Mouse (Mus musculus): ENCODE data around the gene Pde4b. TPM values are rescaled to one million over a fixed set of nuclear protein-coding genes. Genes with fewer than 3 reads are reported as not detected.

Gene Pde4b
- polyA plus RNA-seq, 1 experiment from 2014 or later, result 37.3 TPM

DNA sequence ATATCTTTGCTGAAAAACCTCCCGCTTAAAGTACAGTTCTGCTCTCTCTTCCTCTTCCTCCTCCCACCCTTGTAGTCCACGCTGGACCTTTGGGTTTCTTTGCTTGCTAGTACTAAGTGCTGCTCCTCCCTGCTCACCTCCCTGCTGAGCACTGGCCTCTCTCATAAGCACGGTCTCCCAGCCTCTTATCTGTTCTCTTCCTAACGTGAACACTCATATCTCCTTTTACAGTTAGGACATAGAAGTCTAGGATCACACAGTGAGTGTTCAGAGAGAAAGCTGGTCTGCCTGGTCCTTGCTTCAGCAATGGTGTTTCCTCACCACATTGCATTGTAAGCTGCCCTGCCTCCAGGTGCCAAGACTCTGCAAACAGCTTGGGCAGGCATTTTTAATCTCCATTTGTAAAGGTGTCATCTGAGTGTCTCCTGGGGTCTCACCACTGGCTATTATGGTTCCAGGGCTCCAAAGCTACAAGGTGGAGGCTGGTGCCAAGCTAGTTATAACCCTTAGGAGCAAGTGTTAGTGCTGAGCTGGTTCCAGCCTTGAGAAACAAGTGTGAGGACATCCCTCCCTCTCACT, 480.4 kb downstream of the Pde4b start:
- Histone ChIP-seq H3K9ac (no peak overlapping the region), H3K36me3 (no peaks in the 10 kb centered on the region), H3K4me2 (no peak overlapping the region), H3K27me3 (no peaks in the 10 kb centered on the region), H3K4me1 (peaks cover 46% of the 10 kb centered on the region), H3K27ac (peak overlapping the region; percentile 96), H3K4me3 (no peak overlapping the region), H3K9me3 (no peaks in the 10 kb centered on the region)
- no peak for ATAC-seq (ENCODE audit: borderline replicate concordance, extremely low read depth, low FRiP score, low TSS enrichment)
- WGBS, result 26% methylated on average over 4 of the region's 4 CpGs

GRCm38 (mm10) chr4:102568591-102568990, 481.2 kb downstream of the Pde4b start:
- peaks cover 48% of the 10 kb centered on the region for H3K4me1 ChIP-seq
- 0 out of 2 replicates have a peak overlapping the region, but pooled peaks have one; percentile 10 for H3K9ac ChIP-seq
- peak overlapping the region; percentile 96 for H3K27ac ChIP-seq
- WGBS, result 1% methylated on average over 4 of the region's 4 CpGs
- peak overlapping the region; percentile 79 for H3K4me2 ChIP-seq
- 0 out of 2 replicates have a peak overlapping the region, but pooled peaks have one; percentile 4 for H3K4me3 ChIP-seq
- no peaks in the 10 kb centered on the region for H3K36me3 ChIP-seq
- no peaks in the 10 kb centered on the region for H3K27me3 ChIP-seq
- peak; percentile 32; the same call in 1 of the 2 replicates for ATAC-seq (ENCODE audit: borderline replicate concordance, extremely low read depth, low FRiP score, low TSS enrichment)
- no peaks in the 10 kb centered on the region for H3K9me3 ChIP-seq

DNA sequence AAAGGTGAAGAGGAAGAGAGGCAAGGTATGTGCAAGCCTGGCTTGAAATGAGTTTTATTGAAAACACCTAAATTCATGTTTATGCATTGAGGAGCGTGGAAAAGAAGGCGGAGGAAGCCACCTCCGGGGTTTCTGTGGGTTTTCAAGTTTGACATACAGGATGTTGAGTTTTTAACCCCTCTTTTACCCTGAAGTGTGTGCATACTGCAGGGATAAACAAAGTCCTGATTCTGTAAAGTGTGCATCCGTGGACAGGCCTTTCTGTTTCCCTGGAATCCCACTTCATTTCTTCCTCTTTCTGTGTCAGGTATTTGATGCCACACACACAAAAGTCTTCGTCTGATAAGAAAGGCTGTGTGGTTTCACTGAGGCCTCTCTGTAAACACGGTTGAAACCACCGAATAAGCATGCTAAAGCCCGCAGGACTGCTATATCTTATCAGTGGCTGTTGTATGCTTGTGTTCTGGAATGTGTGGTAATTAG, 481.8 kb downstream of the Pde4b start:
- Histone ChIP-seq H3K4me2 (peak overlapping the region; percentile 79), H3K4me3 (0 out of 2 replicates have a peak overlapping the region, but pooled peaks have one; percentile 4), H3K27ac (peak overlapping the region; percentile 96), H3K9ac (no peak overlapping the region), H3K36me3 (no peaks in the 10 kb centered on the region), H3K9me3 (no peaks in the 10 kb centered on the region), H3K27me3 (no peaks in the 10 kb centered on the region), H3K4me1 (peaks cover 52% of the 10 kb centered on the region)
- ATAC-seq (ENCODE audit: borderline replicate concordance, extremely low read depth, low FRiP score, low TSS enrichment), result no peak
- WGBS, result 3% methylated on average over 8 of the region's 8 CpGs

DNA sequence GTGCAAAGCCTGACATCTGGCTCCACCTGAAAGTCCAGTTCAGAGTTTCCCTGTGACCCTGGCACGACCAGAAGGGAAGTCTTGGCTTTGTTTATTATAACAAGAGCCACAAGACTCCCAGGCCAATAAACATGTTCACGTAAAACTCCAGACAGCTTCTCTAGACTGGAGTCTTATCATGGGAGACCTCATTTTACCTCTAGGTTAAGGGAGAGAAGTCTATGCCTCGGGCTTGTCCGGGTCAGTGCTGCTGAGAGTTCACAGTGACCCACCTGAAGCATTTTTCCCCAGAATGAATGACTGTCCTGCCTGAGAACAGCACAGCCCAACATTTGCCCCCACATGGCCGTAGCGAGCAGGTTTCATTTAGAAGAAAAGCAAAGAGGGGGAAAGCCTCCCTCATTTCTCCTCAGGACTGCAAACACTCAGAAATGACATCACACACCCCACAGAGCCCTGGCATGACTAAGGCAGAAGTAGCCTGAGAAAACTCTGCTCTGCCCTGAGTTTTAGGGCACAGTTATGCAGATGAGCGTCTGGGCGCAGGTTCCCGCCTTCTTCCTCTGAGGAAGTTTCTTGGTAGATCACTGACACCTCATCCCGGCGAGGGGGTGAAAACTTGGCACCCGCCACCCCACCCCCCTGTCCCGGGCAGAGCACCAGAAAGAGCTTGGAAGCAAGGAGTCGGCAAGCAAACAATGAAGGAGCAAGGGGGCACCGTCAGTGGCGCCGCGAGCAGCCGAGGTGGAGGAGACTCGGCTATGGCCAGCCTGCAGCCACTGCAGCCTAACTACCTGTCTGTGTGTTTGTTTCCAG, 482.8 kb downstream of the Pde4b start:
- Histone ChIP-seq H3K9ac (peak overlapping the region; percentile 67), H3K9me3 (no peaks in the 10 kb centered on the region), H3K27me3 (no peaks in the 10 kb centered on the region), H3K36me3 (no peaks in the 10 kb centered on the region), H3K27ac (peak overlapping the region; percentile 96), H3K4me2 (peak overlapping the region; percentile 79), H3K4me1 (peaks cover 61% of the 10 kb centered on the region), H3K4me3 (peak overlapping the region; percentile 60)
- under 1% methylated on average over 20 of the region's 20 CpGs for WGBS
- ATAC-seq (ENCODE audit: borderline replicate concordance, extremely low read depth, low FRiP score, low TSS enrichment), result peak; percentile 69

GRCm38 (mm10) chr4:102570766-102571411, 483.5 kb downstream of the Pde4b start:
- ATAC-seq (ENCODE audit: borderline replicate concordance, extremely low read depth, low FRiP score, low TSS enrichment), result no peak
- 2% methylated on average over 20 of the region's 20 CpGs for WGBS

GRCm38 (mm10) chr4:102572031-102572430, 484.7 kb downstream of the Pde4b start:
- 54% methylated on average over 6 of the region's 6 CpGs for WGBS
- ATAC-seq (ENCODE audit: borderline replicate concordance, extremely low read depth, low FRiP score, low TSS enrichment), result no peak
- H3K9ac ChIP-seq, result peak overlapping the region; percentile 40
- no peaks in the 10 kb centered on the region for H3K36me3 ChIP-seq
- H3K27ac ChIP-seq, result peak overlapping the region; percentile 17
- H3K4me2 ChIP-seq, result peak overlapping the region; percentile 47
- H3K4me1 ChIP-seq, result peaks cover 57% of the 10 kb centered on the region
- H3K9me3 ChIP-seq, result no peaks in the 10 kb centered on the region
- peak overlapping the region; percentile 60 for H3K4me3 ChIP-seq
- H3K27me3 ChIP-seq, result no peaks in the 10 kb centered on the region

More at GRCm38 (mm10) chr4:102570766-102571411, 483.5 kb downstream of the Pde4b start:
- Histone ChIP-seq H3K4me1 (peaks cover 59% of the 10 kb centered on the region), H3K9ac (peak overlapping the region; percentile 67), H3K4me2 (peak overlapping the region; percentile 79), H3K4me3 (peak overlapping the region; percentile 60), H3K9me3 (no peaks in the 10 kb centered on the region), H3K27me3 (no peaks in the 10 kb centered on the region), H3K27ac (peak overlapping the region; percentile 96), H3K36me3 (no peaks in the 10 kb centered on the region)

- Histone ChIP-seq H3K9ac (no peak overlapping the region; the same call in 1 of the 2 replicates), H3K4me2 (peak overlapping the region; percentile 47), H3K9me3 (no peaks in the 10 kb centered on the region), H3K27ac (peak overlapping the region; percentile 17; the same call in 1 of the 2 replicates), H3K27me3 (no peaks in the 10 kb centered on the region), H3K4me3 (peak overlapping the region; percentile 60), H3K36me3 (no peaks in the 10 kb centered on the region), H3K4me1 (peaks cover 52% of the 10 kb centered on the region)
- ATAC-seq (ENCODE audit: borderline replicate concordance, extremely low read depth, low FRiP score, low TSS enrichment), result no peak
- WGBS, result 64% methylated on average over 3 of the region's 3 CpGs
Observed at GRCm38 (mm10) chr4:102572591-102572990, 485.2 kb downstream of the Pde4b start.

- ATAC-seq (ENCODE audit: borderline replicate concordance, extremely low read depth, low FRiP score, low TSS enrichment), result no peak
- H3K27ac ChIP-seq, result peak overlapping the region; percentile 25; the same call in 1 of the 2 replicates
Observed at GRCm38 (mm10) chr4:102573361-102573781, 486.0 kb downstream of the Pde4b start.

DNA sequence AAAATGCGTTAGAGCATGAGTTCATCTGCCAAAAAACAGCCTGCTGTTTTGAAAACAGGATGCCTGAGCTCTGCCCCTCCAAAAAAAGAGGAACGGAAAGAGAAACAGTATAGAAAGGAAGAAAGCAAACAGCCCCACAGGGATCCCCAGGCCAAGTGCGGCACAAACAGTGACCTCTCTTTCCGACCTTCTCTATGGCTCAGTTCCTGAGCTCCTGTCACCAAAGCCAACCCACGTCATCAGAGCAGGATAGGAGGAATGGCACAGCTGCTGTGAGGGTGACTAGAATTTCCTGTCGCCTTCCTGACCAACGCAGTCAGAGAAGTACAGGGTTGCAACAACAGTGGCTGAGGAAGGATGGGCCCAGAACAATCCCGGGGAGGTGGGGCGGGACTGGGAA, 486.9 kb downstream of the Pde4b start:
- Histone ChIP-seq H3K4me2 (peak overlapping the region; percentile 47), H3K9ac (peak overlapping the region; percentile 4; the same call in 1 of the 2 replicates), H3K27me3 (no peaks in the 10 kb centered on the region), H3K4me1 (peaks cover 36% of the 10 kb centered on the region), H3K36me3 (no peaks in the 10 kb centered on the region), H3K27ac (peak overlapping the region; percentile 25; the same call in 1 of the 2 replicates), H3K9me3 (no peaks in the 10 kb centered on the region), H3K4me3 (peak overlapping the region; percentile 60; the same call in 1 of the 2 replicates)
- peak; percentile 62; the same call in 1 of the 2 replicates for ATAC-seq (ENCODE audit: borderline replicate concordance, extremely low read depth, low FRiP score, low TSS enrichment)
- WGBS, result 25% methylated on average over 9 of the region's 9 CpGs

More at GRCm38 (mm10) chr4:102573361-102573781, 486.0 kb downstream of the Pde4b start:
- Histone ChIP-seq H3K9me3 (no peaks in the 10 kb centered on the region), H3K4me1 (peaks cover 44% of the 10 kb centered on the region), H3K4me3 (peak overlapping the region; percentile 60), H3K36me3 (no peaks in the 10 kb centered on the region), H3K27me3 (no peaks in the 10 kb centered on the region), H3K9ac (no peak overlapping the region; the same call in 1 of the 2 replicates), H3K4me2 (peak overlapping the region; percentile 47)
- WGBS, result 72% methylated on average over 4 of the region's 4 CpGs

DNA sequence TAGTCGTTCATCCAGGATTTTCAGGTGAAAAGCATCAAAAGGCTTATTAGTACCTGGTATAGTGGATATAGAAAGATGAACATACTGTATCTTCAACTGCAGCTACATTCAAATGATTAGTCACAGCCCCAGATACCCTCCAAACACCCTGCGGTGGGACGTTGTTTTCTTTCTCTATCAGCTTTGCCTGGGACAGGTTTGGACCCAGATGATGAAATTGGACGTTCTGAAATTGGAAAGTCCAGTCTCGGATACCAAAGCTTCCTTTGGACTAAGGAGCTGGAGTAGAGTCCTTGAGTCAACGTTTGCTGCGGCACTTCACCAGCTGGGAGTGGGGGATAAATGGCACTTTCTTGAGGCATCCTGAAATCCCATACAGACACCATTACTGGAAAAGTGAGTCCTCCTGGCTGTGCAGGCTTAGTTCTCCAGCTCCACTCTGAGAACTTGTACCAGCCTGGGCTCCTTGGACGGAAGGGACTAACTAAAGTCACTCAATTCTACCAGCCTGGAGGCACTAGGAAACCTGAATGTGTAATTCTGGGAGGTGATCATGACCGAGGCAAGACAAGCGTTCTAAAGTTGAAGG, 487.4 kb downstream of the Pde4b start:
- Histone ChIP-seq H3K4me1 (peaks cover 31% of the 10 kb centered on the region), H3K36me3 (no peaks in the 10 kb centered on the region), H3K27me3 (no peaks in the 10 kb centered on the region), H3K9ac (no peak overlapping the region), H3K4me3 (0 out of 2 replicates have a peak overlapping the region, but pooled peaks have one; percentile 60), H3K27ac (peak overlapping the region; percentile 17; the same call in 1 of the 2 replicates), H3K4me2 (peak overlapping the region; percentile 47), H3K9me3 (no peaks in the 10 kb centered on the region)
- WGBS, result 63% methylated on average over 10 of the region's 10 CpGs
- ATAC-seq (ENCODE audit: borderline replicate concordance, extremely low read depth, low FRiP score, low TSS enrichment), result no peak

GRCm38 (mm10) chr4:102576109-102576508, 488.8 kb downstream of the Pde4b start:
- peak overlapping the region; percentile 0; the same call in 1 of the 2 replicates for H3K4me2 ChIP-seq
- no peak overlapping the region for H3K4me3 ChIP-seq
- no peaks in the 10 kb centered on the region for H3K36me3 ChIP-seq
- no peak for ATAC-seq (ENCODE audit: borderline replicate concordance, extremely low read depth, low FRiP score, low TSS enrichment)
- H3K27me3 ChIP-seq, result no peaks in the 10 kb centered on the region
- H3K4me1 ChIP-seq, result peaks cover 29% of the 10 kb centered on the region
- 83% methylated on average over 6 of the region's 6 CpGs for WGBS
- H3K9me3 ChIP-seq, result no peaks in the 10 kb centered on the region
- H3K27ac ChIP-seq, result no peak overlapping the region
- H3K9ac ChIP-seq, result no peak overlapping the region
